Mouse (Mus musculus) brain, embryonic 14.5 days (tissue): ENCODE data around the gene Hjurp.

ENCODE experiments used
- CTCF ChIP-seq: fragments of 200-500 bp; IDR thresholded peaks from 2 replicates; pipeline ENCODE4 v1.5.1; 2012; ENCODE audit warnings: inconsistent platforms, mild to moderate bottlenecking, moderate library complexity, borderline replicate concordance; ENCODE audit not compliant: insufficient read depth, insufficient read length; ENCODE audit errors: extremely low read depth
- POLR2A ChIP-seq: fragments of 200-500 bp; IDR thresholded peaks from 2 replicates; pipeline ENCODE4 v1.6.1; 2012; ENCODE audit warnings: mild to moderate bottlenecking, inconsistent platforms, borderline replicate concordance; ENCODE audit not compliant: poor library complexity, insufficient read depth, insufficient read length, severe bottlenecking; ENCODE audit errors: extremely low read depth

GRCm38 (mm10) chr1:88234646-88235045 is 42.8 kb downstream of the Hjurp start:
- TF ChIP-seq POLR2A (no peak), CTCF (no peak)
